ENCODE assay signal across 12 mouse cellular contexts in the genomic region with DNA sequence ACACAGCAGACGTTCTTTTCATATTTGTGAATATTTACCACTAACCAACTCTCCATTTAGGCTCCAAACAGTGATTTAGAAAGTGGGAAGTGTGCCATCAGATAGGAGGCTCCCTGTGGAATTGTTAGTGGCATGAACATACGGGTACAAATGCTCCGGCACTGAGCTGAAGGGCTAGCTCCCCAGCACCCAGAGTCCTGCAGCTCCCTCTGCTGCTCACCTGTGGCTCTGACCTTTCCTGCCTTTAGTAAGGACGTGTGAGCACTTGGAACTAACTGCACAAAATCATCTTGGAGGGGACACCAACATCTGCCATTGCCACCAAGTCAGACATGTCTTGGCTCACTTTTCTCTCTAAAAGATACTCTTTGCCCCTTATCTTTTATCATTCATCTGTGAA. TPM values are rescaled to one million over a fixed set of nuclear protein-coding genes. Genes with fewer than 3 reads are reported as not detected.
DNase-seq lines count a peak whose midpoint lies in the region; ATAC-seq and TF ChIP-seq lines count a peak whose summit lies in the region.
"Had no signal": no experiment of that assay in that cellular context is flagged by ENCODE, and none has a peak within 500 bp of the region (broad histone marks: within the 10 kb centered on the region; RNA-seq: fewer than 3 reads in every experiment).

No protein-coding gene starts in this region.

- TF ChIP-seq CTCF in layer of hippocampus, adult 2 months (conservative IDR thresholded peaks at IDR 0.05) = peak; percentile 63
- peak in 1 of 2 experiments; percentile 66; a peak in 2 of 4 replicates for TF ChIP-seq CTCF in CH12.LX (conservative IDR thresholded peaks at IDR 0.05 in 1 of 2, IDR thresholded peaks at IDR 0.05 in 1 of 2; ENCODE audit: low read depth in 2 of 2, low read length in 2 of 2)
- 0 out of 2 replicates have a peak, but pooled peaks have one; percentile 10 for TF ChIP-seq CTCF in G1E (IDR thresholded peaks at IDR 0.05; ENCODE audit: low read depth, low read length)

- H3K9me3 ChIP-seq in CH12.LX (replicated peaks; ENCODE audit: low read length) (no peaks in the 10 kb centered on the region), G1E (replicated peaks) (no peaks in the 10 kb centered on the region)
- H3K9me3 ChIP-seq in hindbrain, embryonic 14.5 days (ENCODE audit: control insufficient read depth, low read length) = no peaks in the 10 kb centered on the region
- H3K9me3 ChIP-seq: embryonic facial prominence, embryonic 13.5 days; liver, embryonic 13.5 days; neural tube, embryonic 12.5 days; stomach, embryonic 15.5 days had no signal

- H3K4me2 ChIP-seq in CH12.LX (ENCODE audit: insufficient read depth, low read depth, poor library complexity, severe bottlenecking) = no peak overlapping the region
- no peak overlapping the region for H3K4me2 ChIP-seq in hindbrain, embryonic 14.5 days (replicated peaks)
- H3K4me2 ChIP-seq: embryonic facial prominence, embryonic 13.5 days; liver, embryonic 13.5 days; neural tube, embryonic 12.5 days; stomach, embryonic 15.5 days had no signal

- ATAC-seq in G1E (ENCODE audit: extremely low read depth, insufficient number of reproducible peaks, low FRiP score, poor library complexity, severe bottlenecking) = no peak
- ATAC-seq in hindbrain, embryonic 14.5 days (ENCODE audit: low FRiP score) = no peak

- no peak overlapping the region for H3K4me3 ChIP-seq in layer of hippocampus, adult 2 months
- no peak overlapping the region for H3K4me3 ChIP-seq in CH12.LX (replicated peaks in 1 of 3; ENCODE audit: low read depth in 2 of 3, low read length in 2 of 3, poor library complexity in 1 of 3)
- no peak overlapping the region for H3K4me3 ChIP-seq in G1E (ENCODE audit: low read depth, low read length)
- H3K4me3 ChIP-seq in hindbrain, embryonic 14.5 days (replicated peaks; ENCODE audit: low read length) = no peak overlapping the region
- H3K4me3 ChIP-seq: embryonic facial prominence, embryonic 13.5 days; liver, embryonic 13.5 days; neural tube, embryonic 12.5 days; stomach, embryonic 15.5 days had no signal

- H3K36me3 ChIP-seq in CH12.LX (replicated peaks in 1 of 2; ENCODE audit: control insufficient read depth in 1 of 2, insufficient read depth in 1 of 2, low read length in 1 of 2) (peaks cover 0 to 1% of the 10 kb centered on the region in 2 experiments), G1E (replicated peaks) (peaks cover 21% of the 10 kb centered on the region)
- H3K36me3 ChIP-seq in hindbrain, embryonic 14.5 days (replicated peaks; ENCODE audit: control insufficient read depth, insufficient read depth) = no peaks in the 10 kb centered on the region
- H3K36me3 ChIP-seq: embryonic facial prominence, embryonic 13.5 days; liver, embryonic 13.5 days; neural tube, embryonic 12.5 days; stomach, embryonic 15.5 days had no signal

- DNase-seq in layer of hippocampus, adult 2 months (ENCODE audit: low spot score in 2 of 2) = no peak
- no peak for DNase-seq in layer of hippocampus, postnatal 25 days (ENCODE audit: extremely low spot score in 1 of 2, low spot score in 1 of 2)
- DNase-seq in CH12.LX (ENCODE audit: extremely low read depth) (no peak), G1E (ENCODE audit: low spot score) (no peak)
- DNase-seq in lung, postnatal 10 days = peak; percentile 15
- no peak for DNase-seq in hindbrain, embryonic 14.5 days (ENCODE audit: low spot score)
- no peak for DNase-seq in layer of hippocampus, postnatal 36 days
- DNase-seq: adrenal gland, adult 8-10 months; liver, embryonic 13.5 days had no signal

- peaks cover 0 to 7% of the 10 kb centered on the region in 2 experiments; a peak in 2 of 4 replicates for H3K4me1 ChIP-seq in CH12.LX (ENCODE audit: control insufficient read depth in 1 of 2, insufficient read depth in 2 of 2)
- peaks cover 8% of the 10 kb centered on the region for H3K4me1 ChIP-seq in G1E (ENCODE audit: insufficient read depth, low read depth, low read length)
- H3K4me1 ChIP-seq in hindbrain, embryonic 14.5 days (replicated peaks; ENCODE audit: control insufficient read depth, insufficient read depth, low read length) = 0 out of 2 replicates have a peak, but pooled peaks cover 3% of the 10 kb centered on the region
- H3K4me1 ChIP-seq: embryonic facial prominence, embryonic 13.5 days; neural tube, embryonic 12.5 days; stomach, embryonic 15.5 days had no signal

- H3K27me3 ChIP-seq in CH12.LX (replicated peaks) (no peaks in the 10 kb centered on the region), G1E (ENCODE audit: insufficient read depth, low read length) (no peaks in the 10 kb centered on the region)
- H3K27me3 ChIP-seq in hindbrain, embryonic 14.5 days (ENCODE audit: control insufficient read depth, insufficient read depth, low read length) = no peaks in the 10 kb centered on the region
- H3K27me3 ChIP-seq: embryonic facial prominence, embryonic 13.5 days; liver, embryonic 13.5 days; neural tube, embryonic 12.5 days; stomach, embryonic 15.5 days had no signal

- no peak for TF ChIP-seq POLR2A in CH12.LX (IDR thresholded peaks at IDR 0.05; ENCODE audit: low read depth, low read length)

- in situ Hi-C loops in CH12.LX (cut with MboI; ENCODE audit: low pct_ligation_motif_present, low pct_unique_long_range_greater_than_20kb, low sequenced_read_pairs) = no loop called here

- no peak for TF ChIP-seq EP300 in CH12.LX (IDR thresholded peaks at IDR 0.05; ENCODE audit: low read length)

- dilution Hi-C loops in CH12.LX (cut with MboI; ENCODE audit: extremely low pct_ligation_motif_present, extremely low pct_unique_long_range_greater_than_20kb, low sequenced_read_pairs) = no loop called here

- H3K9ac ChIP-seq in CH12.LX (ENCODE audit: insufficient read depth, low read depth) = no peak overlapping the region
- no peak overlapping the region for H3K9ac ChIP-seq in hindbrain, embryonic 14.5 days
- H3K9ac ChIP-seq: embryonic facial prominence, embryonic 13.5 days; liver, embryonic 13.5 days; neural tube, embryonic 12.5 days; stomach, embryonic 15.5 days had no signal

- TF ChIP-seq RAD21 in CH12.LX (IDR thresholded peaks at IDR 0.05; ENCODE audit: low read depth, low read length) = peak; percentile 62

- no peaks in the 10 kb centered on the region for H3K79me2 ChIP-seq in CH12.LX (replicated peaks; ENCODE audit: control insufficient read depth, extremely low read depth, insufficient read depth, poor library complexity, severe bottlenecking)

- WGBS in hindbrain, embryonic 14.5 days = 25% methylated on average over 4 of the region's 4 CpGs

- no peak overlapping the region for H3K27ac ChIP-seq in layer of hippocampus, adult 2 months
- no peak overlapping the region for H3K27ac ChIP-seq in CH12.LX (ENCODE audit: insufficient read depth, low read depth)
- no peak overlapping the region for H3K27ac ChIP-seq in hindbrain, embryonic 14.5 days
- H3K27ac ChIP-seq: embryonic facial prominence, embryonic 13.5 days; liver, embryonic 13.5 days; neural tube, embryonic 12.5 days; stomach, embryonic 15.5 days had no signal

TF ChIP-seq in CH12.LX, 34 proteins besides CTCF, POLR2A, EP300 and RAD21:
- TF ChIP-seq SMC3 (IDR thresholded peaks at IDR 0.05; ENCODE audit: low read depth, low read length) (peak; percentile 61), JUN (IDR thresholded peaks at IDR 0.05; ENCODE audit: insufficient read depth, low read depth, low read length) (no peak)
TF ChIP-seq in CH12.LX: peak in this region for 1.

RNA-seq across cellular contexts. Expression of gene Insm2, which starts 27.5 kb away (rescaled TPM):
- under 1 TPM; 0.12 to 0.13 TPM for total RNA-seq in layer of hippocampus, adult 2 months (2021)
- under 1 TPM in 1 of 2 experiments, not detected in 1; 0.15 TPM for total RNA-seq in layer of hippocampus, postnatal 25 days (2021)
- total RNA-seq in CH12.LX (2012; rRNA removed) (not detected in 2 replicates), CH12.LX (2014; rRNA removed) (not detected in 2 replicates), G1E (2014; fragmentation: Nextera tagmentation) (not detected in 2 replicates), G1E (2017) (0.05 TPM in 1 of 2 replicates, not detected in the other)
- polyA plus RNA-seq in CH12.LX (2012; ENCODE audit: insufficient read length, low read depth) (not detected in 2 replicates), G1E (2012) (not detected in 2 replicates)
- 0.90 and 1.7 TPM in 2 replicates for polyA plus RNA-seq in hindbrain, embryonic 14.5 days (2014; fragmentation: Nextera tagmentation; extraction: Ambion mirVana)
- total RNA-seq in layer of hippocampus, postnatal 36 days (2021) = under 1 TPM in 1 of 2 experiments, not detected in 1; 0.13 TPM
- polyA plus RNA-seq: embryonic facial prominence, embryonic 13.5 days; liver, embryonic 13.5 days had no signal
